Mouse (Mus musculus) lung, postnatal 10 days (tissue): Measurements from ENCODE around the gene Atxn10.

Source experiments
- DNase-seq: peaks from one replicate; pipeline ENCODE4 v3.0.0; 2021

Gene Atxn10

GRCm38 (mm10) chr15:85336301-85336991 lies 401 bp downstream of the Atxn10 start:
- DNase-seq, result peak; percentile 89

DNA sequence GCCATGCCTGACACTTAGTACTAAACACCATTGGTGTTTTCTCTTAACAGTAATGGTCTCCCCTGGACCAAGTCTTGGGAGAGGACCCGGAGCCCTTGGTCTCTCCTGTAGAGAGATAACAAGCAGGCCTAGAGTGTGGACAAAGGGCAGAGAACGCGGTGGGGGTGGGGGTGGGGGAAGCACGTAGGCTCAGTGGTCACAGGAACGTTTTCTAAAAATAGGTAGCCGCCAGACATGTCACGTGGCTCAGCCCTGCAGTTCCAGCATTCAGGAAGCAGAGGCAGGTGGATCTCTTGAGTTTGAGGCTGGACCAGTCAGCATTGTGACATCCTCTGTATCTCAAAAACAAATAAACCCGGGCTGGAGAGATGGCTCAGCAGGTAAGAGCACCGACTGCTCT lies 1.2 kb downstream of the Atxn10 start:
- DNase-seq, result no peak

DNA sequence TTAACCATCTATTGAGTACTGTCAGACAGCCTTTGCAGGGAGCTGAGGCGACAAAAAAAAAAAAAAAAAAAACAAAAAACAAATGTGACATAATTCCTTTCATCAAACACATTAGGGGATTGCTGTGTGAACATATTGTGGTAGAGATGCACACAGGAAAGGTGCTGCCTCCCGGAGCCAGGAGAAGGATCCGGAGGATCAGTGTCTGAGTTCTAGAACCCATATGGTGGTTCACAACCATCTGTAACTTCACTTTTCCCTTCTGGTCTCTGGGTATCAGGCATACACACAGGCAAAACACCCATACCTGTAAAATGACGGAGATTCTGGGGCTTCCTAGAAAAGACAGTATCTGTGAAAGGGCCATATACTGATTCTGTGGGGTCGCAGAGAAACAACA lies 1.9 kb downstream of the Atxn10 start:
- DNase-seq, result no peak

DNA sequence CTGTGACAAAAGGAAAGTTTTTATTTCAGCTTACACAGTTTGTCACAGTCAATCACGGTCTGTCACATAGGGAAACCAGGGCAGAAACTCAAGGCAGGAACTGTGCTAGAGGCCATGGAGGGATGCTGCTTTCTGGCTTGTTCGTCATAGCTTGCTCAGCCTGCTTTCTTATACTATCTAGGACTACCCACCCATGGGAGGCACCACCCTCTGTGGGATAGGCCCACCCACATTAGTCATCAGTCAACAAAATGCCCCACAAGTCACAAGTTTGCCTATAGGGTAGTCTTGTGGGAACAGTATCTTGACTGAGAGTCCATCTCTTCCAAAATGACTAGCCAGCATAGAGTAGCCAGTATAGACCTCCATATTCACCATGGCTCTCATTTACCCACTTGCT lies 6.2 kb downstream of the Atxn10 start:
- DNase-seq, result no peak

DNA sequence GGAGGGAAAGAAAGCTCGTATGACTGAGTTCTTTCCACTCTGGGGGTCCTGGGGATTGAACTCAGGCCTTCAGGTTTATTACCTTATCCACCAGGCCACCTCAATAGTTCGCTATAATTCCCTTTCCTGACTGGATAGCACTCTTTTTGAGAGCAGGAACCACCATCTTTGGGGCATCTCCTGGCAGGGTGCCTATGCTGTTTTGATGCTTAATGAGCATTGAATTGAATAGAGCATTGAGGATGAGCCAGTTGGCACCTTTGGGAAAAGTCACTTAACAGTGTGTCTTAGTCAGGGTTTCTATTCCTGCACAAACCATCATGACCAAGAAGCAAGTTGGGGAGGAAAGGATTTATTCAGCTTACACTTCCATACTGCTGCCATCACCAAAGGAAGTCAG lies 8.6 kb downstream of the Atxn10 start:
- no peak for DNase-seq

- DNase-seq, result peak; percentile 54
These were observed 11.1 kb downstream of the Atxn10 start for GRCm38 (mm10) chr15:85347058-85347700.

DNA sequence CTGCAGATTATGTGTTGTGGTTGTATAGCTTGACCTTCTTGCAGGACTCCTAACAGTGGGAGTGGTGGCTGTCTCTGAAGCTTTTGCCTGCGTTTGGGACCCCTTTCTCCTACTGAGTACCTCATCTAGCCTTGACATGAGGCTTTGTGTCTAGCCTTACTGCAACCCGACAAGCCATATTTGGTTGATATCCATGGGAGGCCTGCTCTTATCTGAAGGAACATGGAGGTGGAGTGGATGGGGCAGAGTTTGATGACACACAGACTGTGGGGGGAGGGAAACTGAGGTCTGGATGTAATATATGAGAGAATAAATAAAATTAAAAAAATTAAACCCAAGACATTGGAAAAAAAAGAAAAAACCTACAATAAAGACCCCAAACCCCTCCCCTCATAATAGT lies 14.1 kb downstream of the Atxn10 start:
- DNase-seq, result no peak

DNA sequence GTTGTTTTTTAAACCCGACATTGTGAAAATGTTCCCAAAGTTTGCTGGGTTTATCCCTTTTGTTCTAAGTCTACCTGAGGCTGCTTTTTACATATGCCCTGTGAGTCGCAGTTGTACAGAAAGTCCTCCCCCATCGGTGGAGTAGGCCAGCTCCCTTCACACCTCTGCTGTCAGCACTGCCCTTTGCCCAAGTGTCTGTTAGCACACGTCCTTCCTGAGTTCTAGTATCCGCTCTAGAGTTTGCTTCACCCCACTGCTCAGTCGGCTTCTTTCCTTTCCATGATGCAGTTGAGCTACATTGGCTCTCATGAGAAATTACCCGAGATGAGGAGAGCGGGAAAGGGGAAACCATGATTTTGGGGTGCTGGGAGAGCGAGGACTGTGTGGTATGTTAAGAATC lies 18.0 kb downstream of the Atxn10 start:
- no peak for DNase-seq

DNA sequence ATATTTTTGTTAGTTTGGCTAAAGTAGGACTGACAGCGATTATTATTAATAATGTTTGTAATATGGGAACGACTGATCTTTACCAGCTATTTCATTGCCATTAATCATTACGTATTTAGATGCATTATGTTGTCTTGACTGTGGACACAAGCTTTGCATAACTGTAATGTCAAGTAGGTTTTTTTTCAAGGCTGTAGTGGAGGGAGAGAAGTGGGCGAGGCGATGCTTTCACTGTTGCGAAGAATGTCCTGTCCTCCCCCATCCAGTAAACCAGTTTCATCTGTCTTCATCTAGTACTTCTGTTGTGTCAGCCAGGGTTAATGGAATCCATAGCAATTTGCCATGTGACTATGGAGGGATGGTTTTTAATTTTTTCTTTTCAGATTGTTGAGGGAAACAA lies 20.1 kb downstream of the Atxn10 start:
- no peak for DNase-seq

GRCm38 (mm10) chr15:85357465-85358225 lies 21.6 kb downstream of the Atxn10 start:
- no peak for DNase-seq

- DNase-seq, result no peak
These were observed 23.4 kb downstream of the Atxn10 start for GRCm38 (mm10) chr15:85359483-85359882.

DNA sequence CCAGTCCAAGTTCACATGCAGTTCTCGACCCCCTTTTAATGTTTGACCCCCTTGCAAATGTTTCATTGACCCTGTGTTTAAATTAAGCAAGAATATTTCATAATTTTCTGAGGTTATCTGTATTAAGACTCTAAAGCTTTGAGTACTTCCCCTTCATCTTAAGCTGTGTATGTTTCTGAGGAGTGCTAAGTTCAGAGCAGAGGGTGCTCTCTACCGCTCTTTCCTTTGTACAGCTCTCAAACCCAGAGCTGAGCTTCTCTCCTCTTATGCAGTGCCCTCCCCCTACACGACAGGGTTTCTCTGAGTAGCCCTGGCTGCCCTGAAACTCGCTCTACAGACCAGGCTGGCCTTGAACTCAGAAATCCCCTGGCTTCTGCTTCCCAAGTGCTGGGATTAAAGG lies 23.9 kb downstream of the Atxn10 start:
- no peak for DNase-seq

- no peak for DNase-seq
These were observed 28.3 kb downstream of the Atxn10 start for GRCm38 (mm10) chr15:85364366-85364765.

GRCm38 (mm10) chr15:85366938-85367337 lies 30.9 kb downstream of the Atxn10 start:
- DNase-seq, result no peak

- no peak for DNase-seq
These were observed 33.7 kb downstream of the Atxn10 start for GRCm38 (mm10) chr15:85369765-85370164.

GRCm38 (mm10) chr15:85373125-85373524 lies 37.1 kb downstream of the Atxn10 start:
- no peak for DNase-seq

- DNase-seq, result peak; percentile 62
These were observed 47.4 kb downstream of the Atxn10 start for GRCm38 (mm10) chr15:85383477-85383876.

GRCm38 (mm10) chr15:85388696-85389095 lies 52.7 kb downstream of the Atxn10 start:
- no peak for DNase-seq

DNA sequence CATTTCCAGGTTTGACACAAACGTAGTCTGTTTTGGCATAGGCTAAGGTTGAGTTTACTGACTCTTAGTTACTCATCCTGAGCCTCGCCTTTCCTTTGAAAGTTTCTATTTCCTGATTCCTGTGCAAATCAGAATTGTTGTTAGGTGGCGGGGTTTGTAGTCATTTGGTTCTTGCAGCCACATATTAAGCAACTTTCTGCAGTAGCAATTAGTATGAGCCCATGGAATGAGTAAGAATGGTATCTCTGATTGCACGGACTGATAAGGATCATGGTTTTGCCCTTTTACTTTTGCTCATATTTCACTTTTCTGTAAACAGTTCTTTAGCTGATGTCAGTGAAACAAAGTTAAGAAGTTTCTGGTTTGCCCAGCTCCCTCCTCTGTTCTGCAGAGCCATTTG lies 53.9 kb downstream of the Atxn10 start:
- no peak for DNase-seq

- no peak for DNase-seq
These were observed 59.3 kb downstream of the Atxn10 start for GRCm38 (mm10) chr15:85395360-85395759.

- peak; percentile 23 for DNase-seq
These were observed 65.9 kb downstream of the Atxn10 start for GRCm38 (mm10) chr15:85401926-85402325.

DNA sequence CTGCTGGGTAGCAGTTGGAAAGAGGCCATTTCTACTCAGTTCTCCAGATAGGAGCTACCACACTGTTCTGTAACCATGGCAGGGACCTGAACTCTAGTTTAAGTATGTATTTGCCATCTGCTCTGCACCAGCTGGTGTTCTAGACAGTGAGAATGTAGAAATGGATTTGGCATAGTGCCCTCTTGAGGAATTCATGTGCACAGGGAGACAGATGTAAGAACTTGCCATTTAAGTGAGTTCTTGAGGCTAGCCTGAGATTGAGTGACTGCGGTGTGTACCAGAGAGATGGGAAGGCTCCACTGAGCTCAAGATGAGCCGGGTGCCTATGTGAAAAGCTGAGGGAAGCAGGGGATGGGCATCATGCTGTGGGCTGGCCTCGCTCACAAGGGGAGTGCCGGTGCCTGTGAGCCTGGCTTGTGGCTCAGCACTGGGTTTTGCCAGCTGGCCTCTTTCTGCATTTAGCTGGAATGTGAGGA lies 67.2 kb downstream of the Atxn10 start:
- DNase-seq, result peak; percentile 36

- no peak for DNase-seq
These were observed 68.7 kb downstream of the Atxn10 start for GRCm38 (mm10) chr15:85404739-85405138.

DNA sequence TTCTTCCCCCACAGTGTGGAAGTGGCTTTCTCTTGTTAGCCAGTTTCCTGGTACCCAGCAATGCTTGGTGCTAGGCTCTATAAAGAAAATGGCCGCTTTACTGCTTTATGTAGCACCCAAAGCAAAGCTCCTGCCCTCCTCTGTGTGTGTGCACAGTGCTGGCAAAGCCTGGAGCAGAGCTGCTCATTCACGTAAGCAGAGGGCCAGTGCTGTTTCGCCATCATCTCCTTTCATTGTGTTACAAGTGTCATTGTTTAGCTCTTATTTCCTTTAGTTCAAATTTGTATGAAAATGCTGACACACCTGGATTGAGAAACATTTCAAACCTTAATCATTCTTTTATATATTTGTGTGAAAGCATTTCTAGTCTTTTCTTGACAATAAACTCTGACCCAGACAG lies 69.5 kb downstream of the Atxn10 start:
- peak; percentile 21 for DNase-seq
